Mouse (Mus musculus): ENCODE measurements around the gene Pcif1.
A peak's percentile ranks its signal among the peaks of the same experiment; 100 is the strongest.

Pcif1 gene

GRCm38 (mm10) chr2:164924100-164924857 is 45.2 kb downstream of the Pcif1 start:
- DNase-seq = peak; percentile 93 to 98

- DNase-seq = no peak
Observed at GRCm38 (mm10) chr2:164930706-164931581, 51.8 kb downstream of the Pcif1 start.

- DNase-seq = no peak
Observed at GRCm38 (mm10) chr2:164933534-164933933, 54.4 kb downstream of the Pcif1 start.

GRCm38 (mm10) chr2:164935991-164936390 is 56.9 kb downstream of the Pcif1 start:
- DNase-seq = no peak

GRCm38 (mm10) chr2:164938146-164939091 is 59.3 kb downstream of the Pcif1 start:
- DNase-seq = peak; percentile 77 to 78

GRCm38 (mm10) chr2:164939106-164939505 is 60.0 kb downstream of the Pcif1 start:
- peak; percentile 36 to 46 for DNase-seq

GRCm38 (mm10) chr2:164940140-164940830 is 61.2 kb downstream of the Pcif1 start, which contains the start of gene Mmp9:
Gene Mmp9, plus strand, starts transcription at chr2:164940780.
- no peak for DNase-seq

- DNase-seq = no peak
Observed at GRCm38 (mm10) chr2:164942692-164943290, 63.7 kb downstream of the Pcif1 start.

Data from cerebellum, postnatal 36 days (tissue).